Mouse (Mus musculus) forebrain, embryonic 14.5 days (tissue): ENCODE data around the gene Fhl3. TPM values are rescaled to one million over a fixed set of nuclear protein-coding genes. Genes with fewer than 3 reads are reported as not detected.

Experiments
- ATAC-seq: fragments of 200-750 bp; cut with Nextera tagmentation; 2 replicates; pipeline ENCODE4 v1.8.0; 2017; ENCODE audit warnings: mild to moderate bottlenecking, moderate library complexity
- DNase-seq: peaks from one replicate; pipeline ENCODE4 v3.0.0-alpha.2; 2015; ENCODE audit warnings: low spot score
- H3K27ac ChIP-seq: fragments of 300-500 bp; sonication (generic); 2 replicates; pipeline ENCODE4 v1.5.1; 2014; ENCODE audit warnings: low read depth, mild to moderate bottlenecking, control low read depth, low read length, moderate library complexity
- H3K27me3 ChIP-seq: fragments of 300-500 bp; sonication (generic); replicated peaks from 2 replicates; pipeline ENCODE4 v1.6.1; 2014; ENCODE audit warnings: low read length, control low read depth, mixed read lengths; ENCODE audit not compliant: control insufficient read depth, insufficient read depth
- H3K36me3 ChIP-seq: fragments of 300-500 bp; sonication (generic); 2 replicates; pipeline ENCODE4 v1.6.1; 2014; ENCODE audit warnings: low read length, control low read depth; ENCODE audit not compliant: control insufficient read depth, insufficient read depth
- H3K4me1 ChIP-seq: fragments of 300-500 bp; sonication (generic); 2 replicates; pipeline ENCODE4 v1.6.1; 2014; ENCODE audit warnings: antibody characterized with exemption, low read length, control low read depth; ENCODE audit not compliant: control insufficient read depth, insufficient read depth
- H3K4me2 ChIP-seq: fragments of 300-500 bp; sonication (generic); 2 replicates; pipeline ENCODE4 v1.6.1; 2014; ENCODE audit warnings: mild to moderate bottlenecking, control low read depth, low read length
- H3K4me3 ChIP-seq: fragments of 300-500 bp; sonication (generic); 2 replicates; pipeline ENCODE4 v1.5.1; 2014; ENCODE audit warnings: low read depth, low read length, control low read depth
- H3K9ac ChIP-seq: fragments of 300-500 bp; sonication (generic); 2 replicates; pipeline ENCODE4 v1.6.1; 2014; ENCODE audit warnings: mild to moderate bottlenecking, low read length, control low read depth, moderate library complexity
- H3K9me3 ChIP-seq: fragments of 300-500 bp; sonication (generic); replicated peaks from 2 replicates; pipeline ENCODE4 v1.6.1; 2016; ENCODE audit warnings: low read length, control low read depth, mixed read lengths; ENCODE audit not compliant: control insufficient read depth
- WGBS: fragments of 180-500 bp; shearing (Covaris S2); extraction: QIAGEN DNeasy Blood & Tissue Kit; methylation state at CpG from one replicate; pipeline ENCODE4 v1.1.7; 2014; 5-methylcytosine and 5-hydroxymethylcytosine counted together
- polyA plus RNA-seq: library from polyadenylated mRNA; unstranded; fragments of >200 nt; fragmentation: Nextera tagmentation; extraction: Ambion mirVana; gene quantifications from 2 replicates; pipeline ENCODE4 v1.2.1, GENCODE M21; 2014

The Fhl3 gene
- polyA plus RNA-seq, 1 experiment from 2014 or later = 1.4 TPM

DNA sequence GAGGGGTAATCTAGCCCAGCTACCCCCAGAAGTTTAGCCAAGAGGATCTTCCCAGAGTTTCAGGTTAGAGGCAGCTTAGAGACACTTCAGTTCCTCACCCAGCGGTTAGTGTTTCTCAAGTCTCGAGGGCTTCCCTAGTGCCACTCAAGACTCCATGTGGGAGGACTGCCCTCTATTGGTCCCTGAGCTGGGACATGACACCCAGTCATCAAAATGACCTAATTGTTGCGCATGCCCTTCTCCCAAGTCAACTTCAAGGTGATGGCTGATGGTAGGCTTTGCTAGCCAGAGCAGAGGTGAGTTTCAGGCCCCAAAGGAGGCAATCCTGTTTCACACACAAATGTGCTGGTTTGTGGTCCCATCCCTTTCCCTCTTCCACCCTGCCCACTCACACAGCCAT is 37.5 kb upstream of the Fhl3 start:
- H3K27ac ChIP-seq = no peak overlapping the region
- ATAC-seq (no peak), DNase-seq (no peak)
- H3K4me1 ChIP-seq = peaks cover 13% of the 10 kb centered on the region
- H3K4me2 ChIP-seq = no peak overlapping the region
- H3K9ac ChIP-seq = no peak overlapping the region
- H3K36me3 ChIP-seq = no peaks in the 10 kb centered on the region
- H3K27me3 ChIP-seq = peaks cover 43% of the 10 kb centered on the region
- WGBS = 71% methylated on average over 3 of the region's 3 CpGs
- no peaks in the 10 kb centered on the region for H3K9me3 ChIP-seq
- no peak overlapping the region for H3K4me3 ChIP-seq

DNA sequence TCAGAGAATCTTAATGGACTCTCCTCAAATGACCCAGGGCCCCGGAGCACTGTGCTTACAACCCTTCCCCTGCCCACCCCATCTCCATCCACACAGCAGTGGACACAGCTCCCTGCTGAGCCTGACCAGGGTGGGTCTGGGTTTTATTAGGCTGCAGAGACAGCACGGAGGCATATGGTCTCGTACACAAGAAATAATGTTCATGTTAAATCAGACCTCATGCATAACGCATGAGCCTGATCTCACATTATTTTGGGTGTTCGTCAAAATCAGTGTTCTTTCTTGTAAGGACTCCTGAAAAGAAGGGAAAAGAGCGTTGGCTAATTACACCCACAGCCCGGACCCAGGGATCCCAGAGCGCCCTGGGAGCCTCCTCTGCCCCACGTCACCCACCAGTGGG is 36.3 kb upstream of the Fhl3 start:
- no peaks in the 10 kb centered on the region for H3K36me3 ChIP-seq
- peak overlapping the region; percentile 65; the same call in 1 of the 2 replicates for H3K27ac ChIP-seq
- peaks cover 15% of the 10 kb centered on the region for H3K4me1 ChIP-seq
- no peaks in the 10 kb centered on the region for H3K9me3 ChIP-seq
- peaks cover 35% of the 10 kb centered on the region for H3K27me3 ChIP-seq
- H3K4me2 ChIP-seq = peak overlapping the region; percentile 26; the same call in 1 of the 2 replicates
- peak; percentile 68 for DNase-seq
- H3K4me3 ChIP-seq = no peak overlapping the region
- 22% methylated on average over 9 of the region's 9 CpGs for WGBS
- ATAC-seq = peak; percentile 66
- H3K9ac ChIP-seq = 0 out of 2 replicates have a peak overlapping the region, but pooled peaks have one; percentile 33

DNA sequence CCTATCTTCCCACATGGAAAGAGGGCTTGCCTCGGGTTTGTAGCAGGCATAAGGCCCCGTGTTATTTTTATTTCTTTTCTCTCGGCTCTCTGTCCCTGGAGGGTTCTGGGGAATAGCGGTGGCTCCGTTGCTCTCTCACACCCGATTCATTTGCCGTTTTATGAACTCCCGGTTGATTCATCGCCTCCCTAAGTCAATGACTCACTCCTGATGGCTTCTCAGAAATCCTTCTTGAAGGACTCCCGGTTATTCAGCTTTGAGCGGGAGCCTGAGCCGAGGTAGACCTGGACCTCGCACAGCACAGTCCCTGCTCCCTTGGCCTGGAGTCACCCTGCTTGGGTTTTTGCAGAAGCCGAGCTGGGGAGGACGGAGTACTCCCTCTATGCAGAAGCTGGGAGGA is 35.9 kb upstream of the Fhl3 start:
- Histone ChIP-seq H3K27me3 (peaks cover 35% of the 10 kb centered on the region), H3K9me3 (no peaks in the 10 kb centered on the region), H3K36me3 (no peaks in the 10 kb centered on the region), H3K4me2 (peak overlapping the region; percentile 26; the same call in 1 of the 2 replicates), H3K27ac (peak overlapping the region; percentile 65; the same call in 1 of the 2 replicates), H3K4me1 (peaks cover 15% of the 10 kb centered on the region), H3K4me3 (no peak overlapping the region), H3K9ac (0 out of 2 replicates have a peak overlapping the region, but pooled peaks have one; percentile 33)
- DNase-seq (no peak), ATAC-seq (0 out of 2 replicates have a peak, but pooled peaks have one; percentile 8)
- WGBS = 61% methylated on average over 15 of the region's 15 CpGs

DNA sequence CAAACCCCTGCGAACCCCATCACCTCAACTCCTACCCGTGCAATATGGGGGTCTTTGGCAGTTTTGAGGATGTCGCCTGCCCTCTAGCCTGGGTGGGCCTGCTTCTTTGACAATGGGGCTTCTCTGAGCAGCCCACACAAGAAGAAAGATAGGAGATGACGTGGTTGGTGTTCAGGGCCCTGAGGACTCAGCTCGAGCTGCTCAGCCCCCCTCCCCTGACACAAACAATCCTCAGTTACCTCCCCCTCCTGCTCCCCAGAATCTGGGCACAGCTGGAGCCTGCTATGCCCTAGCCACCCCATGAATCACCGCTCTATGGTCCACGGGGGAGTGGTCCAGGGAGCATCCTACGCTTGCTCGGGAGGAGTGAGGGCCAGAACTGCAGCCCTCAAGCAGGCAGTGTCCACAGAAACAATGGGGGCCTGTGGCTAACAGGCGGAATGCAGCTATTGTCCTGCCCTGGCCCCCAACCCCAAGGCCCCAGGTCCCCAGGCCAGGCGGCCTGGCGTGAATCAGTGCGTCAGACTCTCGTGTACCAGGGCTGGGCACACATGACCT is 32.9 kb upstream of the Fhl3 start:
- peaks cover 27% of the 10 kb centered on the region for H3K4me1 ChIP-seq
- no peak for DNase-seq
- no peak overlapping the region for H3K27ac ChIP-seq
- H3K9me3 ChIP-seq = no peaks in the 10 kb centered on the region
- peaks cover 26% of the 10 kb centered on the region for H3K27me3 ChIP-seq
- no peak overlapping the region for H3K4me2 ChIP-seq
- H3K4me3 ChIP-seq = no peak overlapping the region
- 19% methylated on average over 14 of the region's 14 CpGs for WGBS
- no peak overlapping the region for H3K9ac ChIP-seq
- no peaks in the 10 kb centered on the region for H3K36me3 ChIP-seq
- no peak for ATAC-seq

DNA sequence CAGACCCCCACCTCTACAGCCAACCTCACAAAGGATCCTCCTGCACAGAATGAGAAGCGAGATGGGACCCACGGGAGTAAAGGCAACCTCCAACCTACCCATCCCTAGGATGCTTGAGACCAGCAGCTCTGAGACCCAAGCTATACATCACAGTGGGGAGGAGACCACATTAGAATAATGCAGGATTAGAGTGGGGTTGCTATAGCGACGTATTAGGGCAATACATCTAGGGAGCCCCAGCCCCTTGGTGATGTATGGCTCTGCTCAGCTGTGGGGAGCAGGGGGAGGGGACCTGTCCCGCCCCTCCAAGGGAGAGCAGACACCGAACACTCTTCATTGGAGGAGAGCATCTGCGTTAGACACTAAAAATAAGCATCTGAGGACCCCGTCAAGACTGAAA is 32.4 kb upstream of the Fhl3 start:
- Histone ChIP-seq H3K9me3 (no peaks in the 10 kb centered on the region), H3K4me3 (no peak overlapping the region), H3K4me2 (no peak overlapping the region), H3K27me3 (peaks cover 26% of the 10 kb centered on the region), H3K4me1 (peaks cover 31% of the 10 kb centered on the region), H3K36me3 (no peaks in the 10 kb centered on the region), H3K9ac (no peak overlapping the region), H3K27ac (no peak overlapping the region)
- WGBS = 4% methylated on average over 8 of the region's 8 CpGs
- DNase-seq (peak; percentile 55), ATAC-seq (peak; percentile 22; the same call in 1 of the 2 replicates)

DNA sequence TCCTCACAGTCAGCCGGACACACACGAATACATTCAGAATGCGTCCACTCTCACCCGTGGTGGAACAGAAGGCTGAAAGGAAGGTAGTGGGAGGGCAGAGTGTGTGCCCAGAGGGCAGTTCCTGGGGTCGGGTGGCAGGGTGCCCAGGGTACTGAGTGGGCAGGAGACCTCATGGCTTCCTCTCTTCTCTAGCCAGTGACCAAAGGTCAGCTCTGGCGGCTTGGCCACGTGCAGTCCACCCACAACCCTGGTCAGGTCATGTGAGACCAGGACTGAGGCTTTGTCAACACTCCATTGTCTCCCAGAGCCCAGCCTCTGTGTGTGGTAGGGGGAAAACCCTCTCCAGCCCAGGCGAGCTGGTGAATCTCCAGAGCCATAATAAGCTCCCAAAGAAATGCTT is 30.3 kb upstream of the Fhl3 start:
- WGBS = 70% methylated on average over 8 of the region's 8 CpGs
- no peaks in the 10 kb centered on the region for H3K36me3 ChIP-seq
- H3K9ac ChIP-seq = no peak overlapping the region
- no peak overlapping the region for H3K4me3 ChIP-seq
- no peak for DNase-seq
- no peak for ATAC-seq
- H3K27ac ChIP-seq = no peak overlapping the region
- H3K4me1 ChIP-seq = peaks cover 43% of the 10 kb centered on the region
- H3K4me2 ChIP-seq = no peak overlapping the region
- peaks cover 17% of the 10 kb centered on the region for H3K27me3 ChIP-seq
- H3K9me3 ChIP-seq = no peaks in the 10 kb centered on the region

DNA sequence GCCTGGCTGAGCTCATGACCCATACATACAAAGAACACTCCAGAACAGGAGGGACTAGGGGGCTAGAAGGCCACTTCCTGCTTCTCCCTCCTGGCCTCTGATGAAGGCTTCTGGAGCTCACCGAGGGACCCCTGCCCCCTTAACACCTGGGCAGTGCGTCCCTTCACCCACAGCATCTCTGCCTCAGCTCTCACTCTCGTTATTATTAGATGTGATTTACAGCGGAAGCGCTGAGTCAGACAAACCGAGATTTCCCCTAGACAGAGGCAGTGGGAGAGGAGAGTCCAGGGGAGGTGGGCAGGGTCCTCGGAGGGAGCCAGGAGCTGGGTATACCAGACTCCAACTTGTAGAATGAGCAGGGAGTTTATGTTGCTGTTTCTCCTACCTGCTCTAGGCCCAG is 28.9 kb upstream of the Fhl3 start:
- DNase-seq (no peak), ATAC-seq (no peak)
- H3K4me2 ChIP-seq = no peak overlapping the region
- H3K9me3 ChIP-seq = no peaks in the 10 kb centered on the region
- no peak overlapping the region for H3K4me3 ChIP-seq
- H3K27ac ChIP-seq = peak overlapping the region; percentile 83; the same call in 1 of the 2 replicates
- H3K36me3 ChIP-seq = peaks cover 6% of the 10 kb centered on the region; the same call in 1 of the 2 replicates
- peaks cover 43% of the 10 kb centered on the region for H3K4me1 ChIP-seq
- 22% methylated on average over 7 of the region's 7 CpGs for WGBS
- peaks cover 11% of the 10 kb centered on the region; the same call in 1 of the 2 replicates for H3K27me3 ChIP-seq
- peak overlapping the region; percentile 8; the same call in 1 of the 2 replicates for H3K9ac ChIP-seq

DNA sequence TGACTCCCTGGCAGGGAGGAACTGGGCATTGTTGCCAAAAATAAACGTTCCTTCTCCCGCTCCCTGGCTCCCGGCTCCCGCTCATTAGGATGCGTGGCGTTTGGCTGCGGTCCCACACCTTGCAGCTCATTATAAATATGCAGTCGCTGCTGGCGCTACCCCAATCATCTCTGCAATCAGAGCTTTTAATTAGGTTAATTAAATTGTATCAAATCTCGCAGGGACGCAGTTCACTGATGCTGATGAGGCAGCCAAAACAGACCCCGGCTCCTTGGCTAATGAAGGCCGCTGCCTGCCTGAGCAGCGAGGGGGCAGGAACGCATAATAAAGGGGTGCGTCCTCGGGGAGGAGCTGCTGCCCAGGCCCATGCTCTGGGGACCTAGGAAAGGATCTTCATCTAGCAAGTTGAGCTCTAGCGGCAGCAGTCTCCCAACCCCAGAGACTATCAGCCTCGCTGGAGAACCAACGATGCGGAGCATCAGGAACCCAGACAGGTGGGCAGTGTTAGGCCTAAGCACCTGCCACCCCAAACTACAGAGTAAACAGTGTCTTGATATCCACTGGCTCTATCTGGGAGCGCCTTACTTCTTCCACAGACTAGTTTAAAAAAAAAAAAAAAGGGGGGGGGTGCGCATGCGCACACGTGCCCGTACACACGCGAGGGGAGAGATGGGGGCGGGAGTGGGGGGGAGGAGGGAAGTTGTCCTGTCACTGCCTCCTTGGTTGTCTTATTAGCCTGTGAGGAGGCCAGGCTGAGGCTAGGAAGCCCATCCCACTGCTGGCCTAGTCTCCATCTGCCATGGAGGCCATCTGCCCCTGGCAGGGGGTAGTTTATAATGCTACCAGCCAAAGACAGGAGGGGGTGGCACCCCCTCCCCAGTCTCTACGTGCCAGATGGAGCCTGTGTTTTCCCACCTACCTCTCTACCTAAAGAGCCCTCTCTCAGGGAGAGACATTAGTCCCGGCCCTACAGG is 27.9 kb upstream of the Fhl3 start:
- WGBS = under 1% methylated on average over 29 of the region's 31 CpGs
- ATAC-seq (peak; percentile 89), DNase-seq (peak; percentile 97)
- Histone ChIP-seq H3K27me3 (peaks cover 2% of the 10 kb centered on the region; the same call in 1 of the 2 replicates), H3K9ac (no peak overlapping the region), H3K4me3 (no peak overlapping the region), H3K4me1 (peaks cover 40% of the 10 kb centered on the region), H3K4me2 (peak overlapping the region; percentile 46), H3K36me3 (peaks cover 13% of the 10 kb centered on the region), H3K27ac (peak overlapping the region; percentile 83), H3K9me3 (no peaks in the 10 kb centered on the region)
